Mouse (Mus musculus) 3134 (cell line): ENCODE results near the gene Khdrbs2.

Experiments used
- DNase-seq: peaks from one replicate; pipeline ENCODE4 v3.0.0-alpha.2; 2011; ENCODE audit warnings: low spot score; ENCODE audit not compliant: insufficient read length; ENCODE audit errors: extremely low read depth

The Khdrbs2 gene

DNA sequence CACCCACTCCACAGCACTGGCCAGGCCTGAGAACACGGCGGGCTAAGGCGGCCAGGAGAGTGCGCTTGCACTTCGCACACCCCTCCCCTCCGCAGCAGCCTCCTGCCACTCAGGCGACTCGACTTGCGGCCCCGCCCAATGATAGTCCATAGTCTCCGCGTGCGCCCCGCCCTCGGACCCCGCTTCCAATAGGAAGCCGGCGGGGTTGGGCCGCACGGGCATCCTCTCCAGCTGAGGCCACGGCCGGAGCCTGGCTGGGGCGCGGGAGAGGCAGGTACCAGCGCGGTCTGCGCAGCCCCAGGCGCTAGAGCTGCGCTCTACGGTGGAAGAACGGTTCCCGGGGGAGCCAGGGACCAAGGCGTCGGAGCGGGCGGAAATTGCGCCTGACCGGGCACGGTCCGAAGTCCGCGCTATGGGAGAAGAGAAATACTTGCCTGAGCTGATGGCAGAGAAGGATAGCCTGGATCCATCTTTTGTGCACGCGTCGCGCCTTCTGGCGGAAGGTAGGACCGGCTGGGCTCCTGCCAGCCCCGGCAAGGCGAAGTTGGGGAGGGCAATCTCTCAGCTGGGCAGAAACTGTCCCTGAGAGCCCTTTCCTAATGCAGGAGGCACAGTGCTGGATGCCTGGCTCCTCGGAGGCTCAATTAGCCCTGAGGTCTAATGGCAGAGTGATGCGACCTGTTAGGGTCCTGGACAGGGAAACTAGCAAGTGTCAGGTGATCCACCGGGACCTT is at the start of gene Khdrbs2:
TSS of gene Khdrbs2 (plus strand) at position 209 of the 734 bp plus-strand sequence.
- peak; percentile 6 for DNase-seq

DNA sequence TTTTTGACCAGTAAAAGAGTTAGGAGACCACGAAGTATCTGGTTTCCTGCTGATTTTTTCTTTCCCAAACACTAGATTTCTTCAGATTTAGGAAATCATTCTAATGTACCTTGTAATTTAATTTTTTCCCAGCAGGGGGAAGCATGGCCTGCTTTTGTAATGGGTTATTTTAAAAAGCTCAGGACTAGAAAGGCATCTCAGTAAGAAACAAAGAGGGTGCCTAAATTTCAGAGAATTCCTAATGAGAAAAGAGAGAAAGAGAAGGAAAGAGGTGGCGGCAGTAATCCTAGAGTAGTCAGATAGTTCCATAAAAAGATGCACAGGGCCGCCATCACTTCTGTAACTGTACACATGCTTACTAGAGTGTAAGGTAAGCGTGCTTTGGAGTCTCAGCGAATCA is 2.1 kb downstream of the Khdrbs2 start:
- no peak for DNase-seq

DNA sequence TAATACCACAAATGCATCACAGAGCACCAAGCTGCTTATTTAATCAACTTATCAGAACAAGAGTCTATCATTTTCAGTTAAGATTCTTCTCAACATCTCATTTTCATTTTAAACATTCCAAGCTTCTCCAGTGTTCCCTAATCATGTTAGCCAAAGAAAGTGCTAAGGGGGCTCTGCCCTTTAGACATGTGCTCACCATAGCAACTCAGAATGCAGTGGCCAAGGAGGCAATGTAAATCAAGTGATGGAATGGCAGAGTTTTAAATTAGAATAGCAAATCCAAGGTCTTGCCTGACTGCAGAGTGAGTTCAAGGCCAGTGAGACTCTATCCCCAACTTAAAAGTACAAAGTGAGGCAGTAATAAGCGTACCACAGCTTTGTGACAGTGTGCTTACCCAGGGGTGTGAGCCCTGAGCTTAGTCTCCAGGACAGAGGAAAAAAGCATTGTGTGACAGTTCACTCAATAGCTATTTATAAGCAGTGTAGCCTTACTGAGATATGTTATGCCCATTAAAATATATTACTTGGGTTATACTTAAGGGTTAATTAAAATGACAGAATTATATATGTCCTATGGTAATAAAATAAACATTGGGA is 27.2 kb downstream of the Khdrbs2 start:
- no peak for DNase-seq

DNA sequence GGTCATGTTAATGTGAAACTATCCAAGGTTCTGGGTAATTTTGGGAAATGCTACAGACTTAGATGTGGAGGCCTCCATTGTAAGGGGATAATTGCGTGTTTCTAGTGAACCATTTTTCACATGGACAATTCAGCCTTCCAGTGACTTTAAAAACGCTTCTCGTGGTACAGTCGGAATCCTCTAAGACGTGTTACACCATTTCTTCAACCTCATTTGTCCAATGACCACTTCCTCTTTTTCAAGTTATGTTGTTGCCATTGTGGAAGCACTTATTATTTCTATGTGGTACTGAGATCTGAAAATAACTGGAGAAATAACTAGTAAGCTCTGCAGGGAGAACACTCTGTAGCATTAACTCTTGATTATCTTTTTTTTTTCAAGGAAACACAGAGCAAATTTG is 75.9 kb downstream of the Khdrbs2 start:
- DNase-seq, result no peak

DNA sequence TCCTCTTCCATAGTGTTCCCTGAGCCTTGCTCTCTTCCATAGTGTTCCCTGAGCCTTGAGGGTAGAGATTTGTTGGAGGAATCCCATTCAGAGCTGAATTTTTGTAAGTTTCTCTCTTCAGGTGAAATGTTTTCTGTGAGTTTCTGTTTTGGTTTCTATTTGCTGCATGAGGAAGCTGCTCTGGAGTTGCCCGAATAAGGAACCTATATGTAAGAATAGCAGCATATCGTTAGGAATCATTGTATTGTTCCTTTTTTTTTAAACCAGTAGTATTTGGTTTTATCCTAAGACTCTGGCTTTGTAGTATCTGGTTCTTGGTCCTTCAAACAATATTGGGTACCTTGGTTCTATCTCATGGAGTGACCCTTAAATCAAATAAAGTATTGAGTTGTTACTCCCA is 77.1 kb downstream of the Khdrbs2 start:
- DNase-seq, result no peak

DNA sequence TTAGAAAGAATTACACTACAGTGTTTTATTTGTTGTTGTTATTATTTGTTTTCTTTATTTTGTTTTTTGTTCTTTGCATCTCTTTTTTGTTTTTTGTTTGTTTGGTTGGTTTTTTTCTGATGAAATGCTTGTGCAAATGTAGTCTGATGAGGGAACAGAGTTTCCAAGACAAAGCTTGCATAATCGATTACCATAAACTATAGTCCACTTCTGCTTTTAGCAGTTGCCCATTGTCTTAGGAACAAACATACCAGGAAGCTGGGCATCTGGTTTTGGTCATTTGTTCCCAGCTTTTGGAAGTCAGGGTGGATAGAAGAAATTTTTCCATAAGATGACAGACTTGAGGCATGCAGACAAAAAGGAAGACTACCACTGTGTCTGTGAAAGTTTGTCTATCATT is 77.8 kb downstream of the Khdrbs2 start:
- DNase-seq, result no peak

DNA sequence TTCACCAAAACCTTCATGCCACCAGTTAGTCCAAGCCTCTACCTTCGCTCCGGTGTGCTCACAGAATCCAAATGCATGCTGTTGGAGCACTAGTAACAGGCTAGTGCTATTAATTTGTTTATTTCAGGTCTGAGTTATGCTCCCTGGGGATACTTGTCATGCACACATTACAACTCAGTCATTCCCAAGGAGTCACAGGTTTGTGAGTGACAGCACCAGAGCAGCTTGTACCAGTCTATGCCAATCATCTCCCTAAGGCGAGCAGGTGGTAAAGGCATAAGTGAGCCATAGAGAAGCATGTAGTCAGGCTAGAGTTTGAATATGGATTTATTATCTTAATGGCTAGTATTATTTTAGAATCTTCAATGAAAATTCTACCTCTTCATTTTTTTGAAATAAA is 86.4 kb downstream of the Khdrbs2 start:
- no peak for DNase-seq

DNA sequence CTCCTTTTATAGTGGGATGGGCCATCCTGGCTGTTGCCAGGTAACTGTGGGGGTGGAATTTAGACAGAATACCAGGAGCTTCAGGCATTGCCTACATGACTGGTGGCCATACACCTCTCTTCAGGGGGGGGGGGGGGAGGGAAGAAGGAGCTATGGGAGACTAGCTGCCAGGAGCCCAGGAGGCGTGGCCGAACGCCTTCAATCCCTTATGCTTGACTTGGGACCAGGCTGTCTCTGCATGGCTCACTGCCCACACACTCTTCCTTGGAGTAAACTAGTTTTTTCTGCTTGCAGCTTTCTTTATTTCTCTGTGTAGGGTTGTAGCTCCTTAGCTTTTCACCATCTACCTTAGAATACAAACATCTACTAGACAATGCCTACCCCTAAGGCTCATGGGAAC is 98.0 kb downstream of the Khdrbs2 start:
- no peak for DNase-seq

DNA sequence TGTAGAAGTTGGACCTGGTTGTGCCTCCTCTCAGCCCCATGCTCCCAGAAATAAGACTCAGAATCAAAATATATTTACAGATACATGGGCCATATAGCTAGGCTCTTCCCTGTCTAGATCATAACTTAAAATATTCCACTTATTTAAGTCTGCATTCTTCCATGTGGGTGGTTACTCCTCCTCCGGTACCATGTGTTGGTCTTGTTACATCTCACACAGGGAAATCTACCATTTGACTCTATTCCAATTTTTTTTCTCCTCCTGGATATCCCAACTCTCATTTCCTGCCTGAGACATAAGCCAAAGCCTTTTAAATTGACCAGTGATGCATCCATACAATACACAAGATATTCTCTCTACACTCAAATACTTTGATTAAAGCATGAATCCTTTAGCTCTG is 122.2 kb downstream of the Khdrbs2 start:
- no peak for DNase-seq

DNA sequence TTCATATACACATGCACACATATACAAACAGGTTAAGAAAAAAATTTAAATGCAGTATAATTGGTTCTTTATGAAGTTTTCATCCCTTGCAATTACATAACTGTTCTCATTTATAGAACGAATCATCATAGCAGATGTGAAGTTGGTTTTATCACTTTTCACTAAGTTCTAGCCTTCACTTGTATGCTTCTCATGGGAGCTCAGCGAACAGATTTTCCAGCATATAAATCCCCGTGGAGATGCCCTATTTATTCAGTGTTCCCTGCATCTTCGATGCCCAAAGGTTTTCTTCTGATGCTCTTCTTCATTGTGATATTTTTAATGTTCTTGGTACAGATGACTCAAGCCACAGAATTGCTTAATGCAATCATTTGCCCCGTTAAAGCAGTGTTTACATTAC is 128.9 kb downstream of the Khdrbs2 start:
- DNase-seq, result no peak

DNA sequence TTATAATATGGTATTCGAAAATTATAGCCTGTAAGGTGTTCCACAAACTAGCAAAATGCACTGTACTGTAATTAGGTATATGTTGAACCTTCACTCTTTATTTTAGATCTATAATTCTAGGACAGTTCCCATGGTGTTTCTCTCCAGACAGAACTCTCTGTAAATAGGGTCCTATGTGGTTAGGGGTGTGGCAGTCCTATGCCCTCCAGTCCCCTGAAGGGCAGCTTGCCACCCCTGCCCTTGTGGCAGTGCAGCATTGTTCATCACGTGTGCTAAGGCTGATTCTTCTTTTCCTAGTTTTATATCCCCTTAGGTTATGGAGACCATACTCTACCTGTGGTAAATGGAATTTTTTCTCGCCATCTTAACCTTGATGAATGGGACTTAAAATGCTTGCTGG is 136.6 kb downstream of the Khdrbs2 start:
- no peak for DNase-seq

DNA sequence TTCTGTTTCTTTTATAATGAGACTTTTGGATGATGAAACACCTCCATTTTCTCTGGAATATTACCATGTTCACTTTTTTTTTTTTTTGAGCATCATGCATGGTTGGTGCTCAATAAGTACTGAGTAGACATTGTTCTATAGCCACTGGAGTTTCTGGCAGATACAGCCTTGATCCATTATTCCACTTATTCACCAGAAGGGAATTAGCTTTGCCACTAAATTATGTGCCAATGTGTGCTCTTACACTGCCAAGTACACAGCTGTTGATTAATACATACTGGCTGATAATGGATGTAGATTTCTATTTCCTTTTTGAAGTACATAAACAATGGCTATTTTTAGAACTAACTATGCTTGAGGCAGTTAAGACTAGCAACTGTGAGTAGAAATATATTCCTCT is 137.1 kb downstream of the Khdrbs2 start:
- DNase-seq, result no peak

DNA sequence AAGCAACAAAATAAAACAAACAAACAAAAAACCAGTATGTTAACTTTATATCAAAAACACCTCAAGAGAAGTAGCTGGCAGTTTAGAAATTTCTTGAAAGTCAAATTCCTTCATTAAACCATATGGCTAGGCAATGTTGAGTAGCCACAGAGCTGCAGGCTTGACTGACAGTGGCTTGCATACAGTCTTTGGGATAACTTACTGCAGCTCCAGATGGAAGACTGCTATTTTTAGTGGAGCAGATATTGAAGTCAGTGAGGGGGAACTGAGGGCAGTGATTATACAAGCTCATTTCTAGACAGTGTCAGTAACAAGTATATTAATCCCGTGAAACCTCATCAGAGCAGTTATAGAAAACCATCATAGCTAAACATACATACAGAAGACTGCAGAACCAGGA is 166.6 kb downstream of the Khdrbs2 start:
- no peak for DNase-seq

DNA sequence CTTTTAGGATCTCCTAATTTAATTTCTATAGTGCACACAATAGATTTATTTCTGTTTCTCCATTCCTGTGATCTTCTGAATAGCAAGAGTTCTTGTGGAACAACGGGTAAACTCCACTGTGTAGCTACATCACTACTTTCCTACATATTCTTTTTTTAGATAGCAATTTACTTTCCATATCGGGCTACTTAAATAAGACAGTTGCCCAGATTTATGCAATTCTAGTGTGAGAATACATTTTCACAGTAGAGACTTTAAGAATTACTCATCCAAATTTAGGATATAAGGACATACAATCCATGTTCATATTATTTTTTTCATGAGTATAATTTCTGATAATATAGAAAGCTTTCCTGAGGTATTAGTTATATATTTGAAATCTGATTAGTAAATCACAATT is 175.0 kb downstream of the Khdrbs2 start:
- no peak for DNase-seq

DNA sequence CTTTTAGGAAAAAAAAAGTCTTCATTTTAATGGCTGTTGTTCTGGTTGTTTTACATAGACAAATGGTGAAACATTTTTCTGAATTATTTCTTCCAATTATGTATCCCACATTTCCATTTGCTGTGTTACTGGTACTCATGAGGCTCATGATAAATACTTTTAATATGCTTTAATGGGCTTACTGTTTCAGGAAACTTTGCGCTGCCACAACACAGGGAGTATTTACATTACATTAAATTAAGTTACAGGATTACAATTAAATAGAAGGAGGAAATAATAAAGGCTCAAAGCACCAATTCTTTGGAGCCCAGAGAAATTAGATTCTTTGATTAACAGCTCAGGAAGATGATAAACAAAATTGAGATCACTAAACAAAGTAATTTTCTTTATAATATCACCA is 179.6 kb downstream of the Khdrbs2 start:
- DNase-seq, result no peak

DNA sequence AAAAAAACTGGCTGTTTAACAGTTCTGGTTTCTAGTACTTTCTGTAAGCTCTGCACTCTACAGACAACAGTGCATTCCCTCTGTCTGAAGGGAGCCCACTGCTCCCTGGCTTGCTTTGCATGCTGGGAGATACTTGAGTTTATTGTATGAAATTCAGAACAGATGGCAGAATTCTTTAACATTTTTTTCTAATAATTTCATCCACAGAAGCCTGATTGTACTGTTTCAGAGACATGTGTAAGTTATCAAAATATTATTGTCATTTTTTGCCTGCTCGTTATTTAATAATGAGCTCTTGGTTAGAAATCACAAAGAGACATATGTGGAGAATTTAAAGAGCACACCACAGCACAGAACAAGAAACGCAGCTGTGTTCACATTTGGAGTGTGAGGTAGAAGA is 191.0 kb downstream of the Khdrbs2 start:
- no peak for DNase-seq

DNA sequence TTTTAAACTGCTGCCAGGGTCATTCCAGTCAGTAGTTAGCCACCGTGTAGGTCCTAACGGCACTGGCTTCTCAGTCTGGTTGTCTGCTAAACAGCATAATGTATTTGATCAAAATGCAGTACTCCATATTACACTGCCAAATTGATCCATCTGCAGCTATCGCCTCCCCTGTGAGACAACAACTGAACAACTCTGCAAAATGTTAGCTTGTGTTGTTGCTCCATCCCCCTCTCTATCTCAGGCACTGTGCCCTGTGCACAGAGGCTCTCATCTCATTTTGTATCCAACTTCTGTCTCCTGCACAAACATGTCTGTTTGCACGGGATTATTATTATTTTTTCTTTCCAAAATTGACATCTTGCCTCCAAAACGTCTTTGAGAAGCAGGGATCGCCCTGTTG is 225.0 kb downstream of the Khdrbs2 start:
- DNase-seq, result no peak

DNA sequence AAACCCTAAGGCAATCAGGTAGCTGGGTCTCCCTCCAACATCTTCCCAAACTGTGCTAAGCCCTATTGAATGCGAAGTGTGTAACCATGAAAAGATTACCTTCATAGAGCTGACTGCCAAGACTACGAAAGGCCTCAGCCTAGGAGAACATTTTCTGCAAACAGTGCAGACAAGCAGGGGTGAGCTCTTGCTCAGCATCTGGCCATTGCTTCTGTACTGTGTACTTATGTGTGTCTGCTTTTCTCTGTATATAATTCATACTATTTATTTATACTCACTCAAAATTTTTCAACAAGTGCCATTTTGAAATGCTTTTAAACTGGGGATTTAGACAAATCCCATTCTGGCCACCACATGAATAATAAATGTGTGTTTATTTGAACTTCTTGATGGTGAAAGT is 235.1 kb downstream of the Khdrbs2 start:
- DNase-seq, result no peak

DNA sequence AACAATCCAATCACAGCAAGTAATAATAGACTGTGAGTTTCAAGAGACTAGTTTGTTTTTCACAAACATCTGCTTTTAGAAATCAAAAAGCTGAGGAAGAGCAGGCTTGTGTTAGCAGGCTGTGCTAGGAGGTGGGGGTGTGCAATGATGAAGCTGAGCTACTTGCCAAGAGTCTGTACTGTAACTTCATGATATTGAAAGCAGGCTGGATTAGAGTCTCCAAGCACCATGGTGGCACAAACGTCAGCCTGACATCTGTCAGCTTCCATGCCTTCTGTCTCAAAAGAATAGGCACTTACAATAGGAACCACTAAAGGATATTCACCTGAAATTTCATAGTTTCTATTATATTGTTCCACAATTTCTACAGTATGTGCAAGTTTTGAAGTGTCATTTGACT is 255.9 kb downstream of the Khdrbs2 start:
- no peak for DNase-seq

DNA sequence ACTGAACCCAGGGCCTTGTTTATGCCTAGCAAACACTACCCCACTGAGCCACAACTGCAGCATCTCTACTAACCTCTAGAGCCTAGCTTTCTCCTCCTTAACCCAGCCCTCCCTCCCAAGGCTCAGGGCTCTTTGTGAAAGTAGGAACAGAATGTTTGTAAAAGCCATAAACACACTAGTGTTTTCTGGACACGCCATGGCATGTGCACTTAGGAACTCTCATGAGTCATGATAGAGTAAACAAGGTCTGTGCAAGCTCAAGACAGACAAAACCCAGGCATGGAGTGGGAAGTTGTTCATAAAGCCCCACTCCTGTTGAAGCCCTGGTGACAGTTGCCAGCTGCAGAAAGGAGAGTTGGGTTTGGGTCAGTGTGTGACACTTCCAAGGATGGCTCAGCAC is 257.0 kb downstream of the Khdrbs2 start:
- DNase-seq, result no peak

DNA sequence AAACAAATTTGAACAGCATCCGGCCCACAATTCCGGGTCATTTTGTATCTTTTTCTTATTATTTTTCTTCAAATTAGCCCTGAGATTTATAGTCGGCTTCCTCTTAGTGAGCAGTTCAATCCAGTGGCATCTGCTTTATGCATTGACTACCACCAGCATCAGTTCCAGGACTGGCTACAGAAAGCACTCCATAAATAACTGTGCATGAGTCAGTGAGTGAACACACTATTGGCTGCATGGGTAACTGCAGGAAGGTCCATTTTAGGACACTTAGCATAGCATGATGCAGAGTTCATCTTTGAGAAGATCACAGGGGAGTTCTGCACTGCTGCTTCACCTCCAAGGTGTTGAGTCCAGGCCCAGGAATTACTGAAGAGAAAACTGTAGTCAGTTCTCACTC is 258.0 kb downstream of the Khdrbs2 start:
- DNase-seq, result no peak

DNA sequence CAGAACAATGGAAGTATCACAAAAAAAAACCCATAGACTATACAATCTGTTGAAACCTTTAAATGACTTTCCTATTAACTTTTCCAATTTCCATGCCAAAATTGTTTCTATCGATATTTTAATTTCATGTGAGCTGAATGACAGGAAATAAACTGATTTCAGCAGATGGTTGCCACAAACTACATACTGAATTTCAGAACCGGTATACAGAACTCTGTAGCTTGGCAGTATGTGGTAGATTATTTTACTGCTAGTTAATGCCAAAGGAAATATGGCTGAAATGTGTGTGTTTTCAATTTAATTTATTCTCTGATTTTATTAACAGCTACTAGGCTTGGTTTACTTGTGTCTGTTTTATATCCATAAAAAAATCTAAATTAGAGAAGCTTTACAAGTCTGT is 260.6 kb downstream of the Khdrbs2 start:
- no peak for DNase-seq

DNA sequence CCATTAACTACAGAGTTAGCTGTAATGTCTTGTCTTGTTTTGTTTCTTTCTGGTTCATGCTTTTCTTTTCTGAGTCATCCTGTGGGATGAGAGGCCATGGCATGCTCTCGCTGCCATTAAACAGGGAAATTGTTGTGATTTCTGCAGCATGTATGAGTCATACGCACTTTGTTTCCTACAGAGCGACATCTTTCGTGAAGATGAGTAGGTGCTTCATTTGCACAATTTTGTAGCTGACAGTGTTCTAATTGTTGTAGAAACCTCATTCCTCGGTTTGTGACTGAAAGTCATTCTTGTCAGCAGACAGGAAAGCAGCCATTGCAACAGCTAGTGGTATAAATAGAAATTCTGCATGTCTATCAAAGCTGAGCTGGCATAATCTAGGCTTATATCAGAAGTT is 271.4 kb downstream of the Khdrbs2 start:
- DNase-seq, result no peak
